Mouse (Mus musculus): ENCODE results near the gene Mfsd4a. TPM values are rescaled to one million over a fixed set of nuclear protein-coding genes. Genes with fewer than 3 reads are reported as not detected.

Mfsd4a gene
- polyA plus RNA-seq, 1 experiment from 2014 or later = 16.0 TPM

- ATAC-seq (ENCODE audit: low FRiP score) = no peak
These were observed 37.3 kb downstream of the Mfsd4a start for GRCm38 (mm10) chr1:132030574-132030973.

DNA sequence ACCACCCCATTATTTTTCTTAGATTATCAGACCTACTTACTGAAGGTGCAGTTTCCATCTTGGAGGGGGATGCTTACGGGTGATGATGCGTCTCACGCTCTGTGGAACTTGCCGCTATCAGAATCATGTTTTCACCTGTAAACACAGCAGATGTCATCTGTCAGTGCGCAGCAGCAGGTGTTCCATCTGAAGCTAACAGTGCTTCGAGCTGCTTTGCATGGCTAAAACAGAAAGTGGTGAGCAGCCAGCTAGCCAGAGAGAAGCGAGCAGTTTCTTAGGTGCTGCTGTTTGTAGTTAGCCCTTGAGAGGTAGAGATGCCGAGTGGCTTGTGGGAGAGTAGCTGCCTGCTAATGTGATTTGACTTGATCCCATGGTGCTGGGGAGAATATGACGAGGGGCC is 39.4 kb downstream of the Mfsd4a start:
- WGBS = 87% methylated on average over 9 of the region's 9 CpGs

More at GRCm38 (mm10) chr1:132030574-132030973, 37.3 kb downstream of the Mfsd4a start:
- Histone ChIP-seq H3K4me2 (no peak overlapping the region), H3K4me3 (replicated peaks) (no peak overlapping the region), H3K4me1 (no peaks in the 10 kb centered on the region), H3K9ac (no peak overlapping the region), H3K27ac (no peak overlapping the region), H3K27me3 (no peaks in the 10 kb centered on the region), H3K9me3 (no peaks in the 10 kb centered on the region), H3K36me3 (replicated peaks) (peaks cover 75% of the 10 kb centered on the region)
- WGBS = 67% methylated on average over 2 of the region's 2 CpGs

GRCm38 (mm10) chr1:132027978-132028377 is 39.9 kb downstream of the Mfsd4a start:
- no peak for ATAC-seq (ENCODE audit: low FRiP score)
- H3K9ac ChIP-seq = no peak overlapping the region
- H3K36me3 ChIP-seq (replicated peaks) = peaks cover 85% of the 10 kb centered on the region
- no peak overlapping the region for H3K4me3 ChIP-seq (replicated peaks)
- H3K4me1 ChIP-seq = no peaks in the 10 kb centered on the region
- no peak overlapping the region for H3K4me2 ChIP-seq
- WGBS = 95% methylated on average over 5 of the region's 5 CpGs
- H3K9me3 ChIP-seq = no peaks in the 10 kb centered on the region
- no peak overlapping the region for H3K27ac ChIP-seq
- H3K27me3 ChIP-seq = no peaks in the 10 kb centered on the region

More for the DNA sequence above, 39.4 kb downstream of the Mfsd4a start:
- Histone ChIP-seq H3K9ac (no peak overlapping the region), H3K36me3 (replicated peaks) (peaks cover 85% of the 10 kb centered on the region), H3K9me3 (no peaks in the 10 kb centered on the region), H3K4me3 (replicated peaks) (no peak overlapping the region), H3K27me3 (no peaks in the 10 kb centered on the region), H3K4me1 (no peaks in the 10 kb centered on the region), H3K4me2 (no peak overlapping the region), H3K27ac (no peak overlapping the region)
- no peak for ATAC-seq (ENCODE audit: low FRiP score)

GRCm38 (mm10) chr1:132026925-132027646 is 40.8 kb downstream of the Mfsd4a start:
- 90% methylated on average over 11 of the region's 11 CpGs for WGBS
- ATAC-seq (ENCODE audit: low FRiP score) = no peak
- H3K4me2 ChIP-seq = no peak overlapping the region
- H3K9me3 ChIP-seq = no peaks in the 10 kb centered on the region
- H3K27ac ChIP-seq = no peak overlapping the region
- H3K27me3 ChIP-seq = no peaks in the 10 kb centered on the region
- H3K4me1 ChIP-seq = no peaks in the 10 kb centered on the region
- H3K36me3 ChIP-seq (replicated peaks) = peaks cover 85% of the 10 kb centered on the region
- no peak overlapping the region for H3K9ac ChIP-seq
- no peak overlapping the region for H3K4me3 ChIP-seq (replicated peaks)

GRCm38 (mm10) chr1:132022107-132022506 is 45.8 kb downstream of the Mfsd4a start:
- no peak overlapping the region for H3K27ac ChIP-seq
- no peaks in the 10 kb centered on the region for H3K9me3 ChIP-seq
- H3K27me3 ChIP-seq = no peaks in the 10 kb centered on the region
- no peak overlapping the region for H3K9ac ChIP-seq
- H3K4me3 ChIP-seq (replicated peaks) = no peak overlapping the region
- H3K4me2 ChIP-seq = no peak overlapping the region
- ATAC-seq (ENCODE audit: low FRiP score) = no peak
- H3K36me3 ChIP-seq (replicated peaks) = peaks cover 79% of the 10 kb centered on the region
- WGBS = 95% methylated on average over 3 of the region's 3 CpGs
- H3K4me1 ChIP-seq = no peaks in the 10 kb centered on the region

DNA sequence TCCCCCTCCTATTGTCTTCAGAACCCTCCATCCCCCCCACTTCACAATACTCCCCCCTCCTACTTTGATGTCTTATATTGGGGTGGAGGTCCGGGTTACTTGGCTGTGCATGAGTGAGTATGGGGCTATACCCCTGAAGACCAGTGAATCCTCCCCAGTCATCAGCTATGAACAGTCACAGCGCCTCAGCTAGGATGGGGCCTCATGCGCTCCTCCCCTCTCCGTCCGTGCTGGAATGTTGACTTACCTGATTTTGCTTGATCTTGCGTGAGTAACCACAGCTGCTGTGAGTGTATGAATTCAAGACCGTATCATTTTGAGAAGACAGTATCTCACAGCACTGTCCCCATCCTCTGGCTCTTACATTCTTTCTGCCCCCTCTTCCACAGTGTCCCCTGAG is 48.0 kb downstream of the Mfsd4a start:
- H3K27me3 ChIP-seq = no peaks in the 10 kb centered on the region
- no peaks in the 10 kb centered on the region for H3K9me3 ChIP-seq
- peaks cover 78% of the 10 kb centered on the region for H3K36me3 ChIP-seq (replicated peaks)
- whole genome bisulfite sequencing = 98% methylated on average over 7 of the region's 7 CpGs
- H3K9ac ChIP-seq = no peak overlapping the region
- ATAC-seq (ENCODE audit: low FRiP score) = no peak
- no peak overlapping the region for H3K4me3 ChIP-seq (replicated peaks)
- H3K4me2 ChIP-seq = no peak overlapping the region
- no peaks in the 10 kb centered on the region for H3K4me1 ChIP-seq
- no peak overlapping the region for H3K27ac ChIP-seq

- no peak for ATAC-seq (ENCODE audit: low FRiP score)
- H3K27ac ChIP-seq = no peak overlapping the region
- no peak overlapping the region for H3K9ac ChIP-seq
- H3K4me2 ChIP-seq = no peak overlapping the region
- WGBS = 97% methylated on average over 1 of the region's 1 CpGs
- H3K4me1 ChIP-seq = no peaks in the 10 kb centered on the region
- peaks cover 63% of the 10 kb centered on the region for H3K36me3 ChIP-seq (replicated peaks)
- no peak overlapping the region for H3K4me3 ChIP-seq (replicated peaks)
- no peaks in the 10 kb centered on the region for H3K27me3 ChIP-seq
- H3K9me3 ChIP-seq = no peaks in the 10 kb centered on the region
These were observed 51.2 kb downstream of the Mfsd4a start for GRCm38 (mm10) chr1:132016691-132017090.

- no peak for ATAC-seq (ENCODE audit: low FRiP score)
- Histone ChIP-seq H3K9ac (no peak overlapping the region), H3K27ac (no peak overlapping the region), H3K27me3 (no peaks in the 10 kb centered on the region), H3K9me3 (no peaks in the 10 kb centered on the region), H3K4me3 (replicated peaks) (no peak overlapping the region), H3K36me3 (replicated peaks) (peaks cover 52% of the 10 kb centered on the region), H3K4me1 (no peaks in the 10 kb centered on the region; the same call in 1 of the 2 replicates), H3K4me2 (no peak overlapping the region)
- WGBS = 96% methylated on average over 1 of the region's 1 CpGs
These were observed 53.1 kb downstream of the Mfsd4a start for GRCm38 (mm10) chr1:132014800-132015199.

DNA sequence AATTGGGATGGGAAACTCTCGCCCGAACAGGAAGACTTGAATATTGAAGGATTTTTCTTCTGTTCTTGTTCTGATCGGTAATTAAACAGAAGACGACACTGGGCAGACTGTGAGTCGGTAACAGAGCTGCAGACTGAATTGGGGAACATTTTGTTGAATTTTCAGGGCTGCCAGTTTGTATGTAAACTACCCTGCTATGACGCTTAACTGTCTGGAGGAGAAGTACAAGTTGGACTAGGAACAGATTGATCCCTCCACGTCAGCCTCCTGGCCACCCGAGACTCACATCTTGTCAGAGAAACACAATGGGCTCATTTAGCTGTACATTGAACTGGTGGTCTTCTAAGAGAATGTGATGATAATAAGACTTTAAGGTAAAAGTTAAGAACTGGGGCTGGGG is 55.0 kb downstream of the Mfsd4a start:
- Histone ChIP-seq H3K4me3 (replicated peaks) (no peak overlapping the region), H3K36me3 (replicated peaks) (peaks cover 32% of the 10 kb centered on the region), H3K4me1 (peaks cover 13% of the 10 kb centered on the region), H3K9me3 (no peaks in the 10 kb centered on the region), H3K27me3 (no peaks in the 10 kb centered on the region), H3K9ac (no peak overlapping the region), H3K27ac (no peak overlapping the region), H3K4me2 (no peak overlapping the region)
- WGBS = 87% methylated on average over 8 of the region's 8 CpGs
- no peak for ATAC-seq (ENCODE audit: low FRiP score)

- no peak overlapping the region for H3K4me2 ChIP-seq
- no peak overlapping the region for H3K4me3 ChIP-seq (replicated peaks)
- no peaks in the 10 kb centered on the region for H3K9me3 ChIP-seq
- peaks cover 14% of the 10 kb centered on the region for H3K4me1 ChIP-seq
- H3K9ac ChIP-seq = no peak overlapping the region
- 77% methylated on average over 2 of the region's 2 CpGs for WGBS
- H3K27ac ChIP-seq = no peak overlapping the region
- peaks cover 22% of the 10 kb centered on the region for H3K36me3 ChIP-seq (replicated peaks)
- ATAC-seq (ENCODE audit: low FRiP score) = no peak
- no peaks in the 10 kb centered on the region for H3K27me3 ChIP-seq
These were observed 56.1 kb downstream of the Mfsd4a start for GRCm38 (mm10) chr1:132011785-132012184.

DNA sequence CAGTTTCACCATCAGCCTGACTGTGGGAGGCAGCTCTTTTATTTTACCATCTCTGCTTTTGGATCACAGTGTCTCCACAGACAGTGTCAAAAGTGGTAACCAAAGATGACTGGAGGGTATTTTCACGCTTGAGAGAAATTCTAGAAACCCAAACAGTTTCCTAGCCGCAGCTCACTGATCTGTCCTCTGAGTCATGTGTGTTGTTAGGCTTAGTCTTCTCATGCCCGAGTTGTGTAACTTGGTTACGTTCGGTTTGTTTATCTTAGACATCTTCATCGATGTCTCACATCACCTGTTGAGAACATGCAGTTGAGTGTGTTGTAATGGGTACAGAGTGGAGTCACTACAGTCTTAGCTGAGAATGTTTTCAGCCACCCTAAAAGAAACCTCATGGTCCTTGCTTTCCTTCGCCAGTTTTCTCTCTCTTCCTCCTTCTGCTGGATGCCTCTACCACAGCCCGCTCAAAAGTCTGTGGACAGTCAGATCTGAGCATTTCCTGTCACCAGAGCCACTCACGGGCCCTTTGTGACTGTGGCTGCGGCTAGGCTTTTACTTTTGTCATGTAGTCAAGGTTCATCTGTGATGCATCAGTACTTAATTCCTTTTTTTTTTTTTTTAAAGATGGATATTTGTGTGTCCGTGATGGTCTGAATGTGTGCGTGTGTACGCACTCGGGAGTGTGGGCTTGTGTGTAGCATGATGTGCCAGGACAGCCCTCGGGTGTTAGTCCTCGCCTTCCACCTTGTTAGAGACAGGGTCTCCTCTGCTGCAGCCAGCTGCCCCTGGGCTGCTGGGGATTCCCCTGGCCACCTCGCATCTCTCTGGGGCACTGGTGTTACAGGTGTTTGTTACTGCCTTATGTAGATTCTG is 57.0 kb downstream of the Mfsd4a start:
- no peak overlapping the region for H3K4me3 ChIP-seq (replicated peaks)
- WGBS = 88% methylated on average over 17 of the region's 17 CpGs
- H3K36me3 ChIP-seq (replicated peaks) = peaks cover 17% of the 10 kb centered on the region
- no peak overlapping the region for H3K4me2 ChIP-seq
- no peak overlapping the region for H3K9ac ChIP-seq
- no peak overlapping the region for H3K27ac ChIP-seq
- no peaks in the 10 kb centered on the region for H3K9me3 ChIP-seq
- no peaks in the 10 kb centered on the region for H3K27me3 ChIP-seq
- no peak for ATAC-seq (ENCODE audit: low FRiP score)
- H3K4me1 ChIP-seq = peaks cover 18% of the 10 kb centered on the region

GRCm38 (mm10) chr1:132008881-132009644 is 58.8 kb downstream of the Mfsd4a start:
- Histone ChIP-seq H3K9me3 (no peaks in the 10 kb centered on the region), H3K36me3 (replicated peaks) (no peaks in the 10 kb centered on the region), H3K4me1 (peaks cover 18% of the 10 kb centered on the region), H3K9ac (0 out of 2 replicates have a peak overlapping the region, but pooled peaks have one; percentile 40), H3K27me3 (no peaks in the 10 kb centered on the region), H3K27ac (no peak overlapping the region), H3K4me2 (peak overlapping the region; percentile 79), H3K4me3 (replicated peaks) (peak overlapping the region; percentile 89)
- WGBS = 32% methylated on average over 8 of the region's 8 CpGs
- no peak for ATAC-seq (ENCODE audit: low FRiP score)
